Mouse (Mus musculus): ENCODE measurements around the gene Pus10. TPM values are rescaled to one million over a fixed set of nuclear protein-coding genes. Genes with fewer than 3 reads are reported as not detected.

Pus10 gene
- polyA plus RNA-seq (2014; fragmentation: Nextera tagmentation; extraction: Ambion mirVana) = 19.3 and 21.6 TPM in 2 replicates

GRCm38 (mm10) chr11:23665311-23665786 is at the start of gene Pus10:
TSS of gene Pus10 (plus strand) at chr11:23665674.
- H3K4me3 ChIP-seq (ENCODE audit: low read depth, low read length) = peak within 1 kb of the TSS; percentile 69
- peak within 1 kb of the TSS; percentile 73 for H3K9ac ChIP-seq (ENCODE audit: low read depth, low read length)
- no peaks in the 10 kb centered on the region for H3K36me3 ChIP-seq (ENCODE audit: control insufficient read depth, insufficient read depth, low read length)
- no peaks in the 10 kb centered on the region for H3K9me3 ChIP-seq (ENCODE audit: control insufficient read depth, low read length)
- peak within 1 kb of the TSS; percentile 63 for H3K4me2 ChIP-seq (replicated peaks; ENCODE audit: low read depth, low read length)
- peak within 1 kb of the TSS; percentile 74 for H3K27ac ChIP-seq (ENCODE audit: low read depth, low read length)
- WGBS = 1% methylated on average over 30 of the region's 40 CpGs
- H3K27me3 ChIP-seq (ENCODE audit: control insufficient read depth, insufficient read depth, low read length) = no peaks in the 10 kb centered on the region
- DNase-seq (ENCODE audit: low spot score) = no peak
- peak; percentile 79 for ATAC-seq (ENCODE audit: low FRiP score)
- H3K4me1 ChIP-seq (replicated peaks; ENCODE audit: control insufficient read depth, insufficient read depth, low read length) = no peaks in the 10 kb centered on the region

GRCm38 (mm10) chr11:23618995-23619394 is 46.5 kb upstream of the Pus10 start:
- H3K9me3 ChIP-seq (ENCODE audit: control insufficient read depth, low read length) = no peaks in the 10 kb centered on the region
- H3K27ac ChIP-seq (ENCODE audit: low read depth, low read length) = no peak overlapping the region
- no peaks in the 10 kb centered on the region for H3K36me3 ChIP-seq (ENCODE audit: control insufficient read depth, insufficient read depth, low read length)
- no peak overlapping the region for H3K4me3 ChIP-seq (ENCODE audit: low read depth, low read length)
- no peak overlapping the region for H3K4me2 ChIP-seq (replicated peaks; ENCODE audit: low read depth, low read length)
- DNase-seq (ENCODE audit: low spot score) (no peak), ATAC-seq (ENCODE audit: low FRiP score) (no peak)
- H3K4me1 ChIP-seq (replicated peaks; ENCODE audit: control insufficient read depth, insufficient read depth, low read length) = no peaks in the 10 kb centered on the region
- H3K27me3 ChIP-seq (ENCODE audit: control insufficient read depth, insufficient read depth, low read length) = no peaks in the 10 kb centered on the region
- WGBS = 91% methylated on average over 5 of the region's 5 CpGs
- no peak overlapping the region for H3K9ac ChIP-seq (ENCODE audit: low read depth, low read length)

GRCm38 (mm10) chr11:23630664-23631063 is 34.8 kb upstream of the Pus10 start:
- Histone ChIP-seq H3K4me1 (replicated peaks; ENCODE audit: control insufficient read depth, insufficient read depth, low read length) (no peaks in the 10 kb centered on the region), H3K27me3 (ENCODE audit: control insufficient read depth, insufficient read depth, low read length) (no peaks in the 10 kb centered on the region), H3K27ac (ENCODE audit: low read depth, low read length) (no peak overlapping the region), H3K9me3 (ENCODE audit: control insufficient read depth, low read length) (no peaks in the 10 kb centered on the region), H3K36me3 (ENCODE audit: control insufficient read depth, insufficient read depth, low read length) (no peaks in the 10 kb centered on the region), H3K9ac (ENCODE audit: low read depth, low read length) (no peak overlapping the region), H3K4me3 (ENCODE audit: low read depth, low read length) (no peak overlapping the region), H3K4me2 (replicated peaks; ENCODE audit: low read depth, low read length) (no peak overlapping the region)
- ATAC-seq (ENCODE audit: low FRiP score) (no peak), DNase-seq (ENCODE audit: low spot score) (no peak)

DNA sequence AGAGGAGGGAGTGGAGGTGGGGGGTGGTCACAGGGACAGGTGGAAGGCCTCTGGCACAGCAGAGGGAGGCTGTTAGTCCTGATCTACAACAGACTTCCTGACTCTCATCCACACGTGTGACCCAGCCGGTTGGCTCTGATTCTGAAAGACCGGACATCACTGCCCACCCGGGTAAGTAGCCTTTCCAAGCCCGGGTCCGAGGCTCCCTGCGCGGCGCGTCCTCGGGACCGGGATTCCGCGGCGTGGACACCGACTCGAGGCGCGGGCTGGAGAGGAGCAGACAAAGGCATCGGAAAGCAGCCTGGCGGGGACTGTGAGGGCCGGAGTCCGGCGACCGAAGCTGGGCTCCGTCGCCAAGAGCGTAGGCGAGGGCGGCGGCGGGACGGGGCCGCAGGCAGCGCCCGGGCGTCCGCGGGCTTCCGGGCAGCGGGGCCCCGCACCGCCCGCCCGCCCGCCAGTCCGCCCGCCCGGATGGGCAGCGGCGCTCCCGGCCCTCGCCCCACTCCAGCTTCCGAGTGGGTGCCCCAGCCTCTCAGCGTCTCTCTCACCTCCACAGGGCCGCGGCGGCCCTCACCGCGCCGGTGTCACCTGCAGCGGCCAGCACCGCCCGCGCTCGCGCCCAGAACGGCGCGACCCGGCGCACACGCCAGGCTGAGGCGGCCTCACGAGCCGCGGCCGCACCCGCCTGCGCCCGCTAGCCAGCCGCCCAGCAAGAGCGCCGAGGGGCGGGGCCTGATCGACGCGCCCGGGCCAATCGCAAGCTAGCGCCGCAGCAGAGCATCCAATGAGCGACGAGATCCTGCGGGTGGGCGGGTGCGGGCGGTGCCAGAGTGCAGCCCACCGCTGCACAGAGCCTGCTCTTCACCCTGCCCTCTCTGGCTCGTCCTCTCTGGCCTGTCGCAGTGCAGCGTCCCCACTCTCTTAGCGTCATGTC is 32.3 kb upstream of the Pus10 start, which contains the start of gene 0610010F05Rik:
0610010F05Rik (minus strand) TSS at position 695 of the 934 bp plus-strand sequence.
- ATAC-seq (ENCODE audit: low FRiP score) (peak; percentile 100), DNase-seq (ENCODE audit: low spot score) (peak; percentile 96)
- H3K36me3 ChIP-seq (ENCODE audit: control insufficient read depth, insufficient read depth, low read length) = no peaks in the 10 kb centered on the region
- no peaks in the 10 kb centered on the region for H3K27me3 ChIP-seq (ENCODE audit: control insufficient read depth, insufficient read depth, low read length)
- under 1% methylated on average over 75 of the region's 103 CpGs for WGBS
- H3K4me1 ChIP-seq (replicated peaks; ENCODE audit: control insufficient read depth, insufficient read depth, low read length) = no peaks in the 10 kb centered on the region
- H3K9ac ChIP-seq (ENCODE audit: low read depth, low read length) = peak within 1 kb of the TSS; percentile 95
- peak within 1 kb of the TSS; percentile 54 for H3K4me2 ChIP-seq (replicated peaks; ENCODE audit: low read depth, low read length)
- H3K9me3 ChIP-seq (ENCODE audit: control insufficient read depth, low read length) = no peaks in the 10 kb centered on the region
- peak within 1 kb of the TSS; percentile 85 for H3K4me3 ChIP-seq (ENCODE audit: low read depth, low read length)
- H3K27ac ChIP-seq (ENCODE audit: low read depth, low read length) = peak within 1 kb of the TSS; percentile 93

GRCm38 (mm10) chr11:23633879-23634215 is 31.6 kb upstream of the Pus10 start:
- DNase-seq (ENCODE audit: low spot score) (no peak), ATAC-seq (ENCODE audit: low FRiP score) (no peak)
- no peak overlapping the region; the same call in 1 of the 2 replicates for H3K27ac ChIP-seq (ENCODE audit: low read depth, low read length)
- peak overlapping the region; percentile 24 for H3K4me2 ChIP-seq (replicated peaks; ENCODE audit: low read depth, low read length)
- H3K9ac ChIP-seq (ENCODE audit: low read depth, low read length) = no peak overlapping the region
- no peaks in the 10 kb centered on the region for H3K4me1 ChIP-seq (replicated peaks; ENCODE audit: control insufficient read depth, insufficient read depth, low read length)
- no peaks in the 10 kb centered on the region for H3K9me3 ChIP-seq (ENCODE audit: control insufficient read depth, low read length)
- no peaks in the 10 kb centered on the region for H3K27me3 ChIP-seq (ENCODE audit: control insufficient read depth, insufficient read depth, low read length)
- H3K4me3 ChIP-seq (ENCODE audit: low read depth, low read length) = peak overlapping the region; percentile 85
- no peaks in the 10 kb centered on the region for H3K36me3 ChIP-seq (ENCODE audit: control insufficient read depth, insufficient read depth, low read length)
- 17% methylated on average over 7 of the region's 7 CpGs for WGBS

GRCm38 (mm10) chr11:23634573-23634972 is 30.9 kb upstream of the Pus10 start:
- WGBS = 73% methylated on average over 8 of the region's 8 CpGs
- DNase-seq (ENCODE audit: low spot score) = no peak
- Histone ChIP-seq H3K36me3 (ENCODE audit: control insufficient read depth, insufficient read depth, low read length) (no peaks in the 10 kb centered on the region), H3K9ac (ENCODE audit: low read depth, low read length) (no peak overlapping the region), H3K27me3 (ENCODE audit: control insufficient read depth, insufficient read depth, low read length) (no peaks in the 10 kb centered on the region), H3K9me3 (ENCODE audit: control insufficient read depth, low read length) (no peaks in the 10 kb centered on the region), H3K4me3 (ENCODE audit: low read depth, low read length) (no peak overlapping the region), H3K27ac (ENCODE audit: low read depth, low read length) (no peak overlapping the region), H3K4me2 (replicated peaks; ENCODE audit: low read depth, low read length) (no peak overlapping the region), H3K4me1 (replicated peaks; ENCODE audit: control insufficient read depth, insufficient read depth, low read length) (no peaks in the 10 kb centered on the region)
- ATAC-seq (ENCODE audit: low FRiP score) = no peak

GRCm38 (mm10) chr11:23647431-23647830 is 18.0 kb upstream of the Pus10 start:
- no peaks in the 10 kb centered on the region for H3K36me3 ChIP-seq (ENCODE audit: control insufficient read depth, insufficient read depth, low read length)
- H3K4me1 ChIP-seq (replicated peaks; ENCODE audit: control insufficient read depth, insufficient read depth, low read length) = no peaks in the 10 kb centered on the region
- no peaks in the 10 kb centered on the region for H3K9me3 ChIP-seq (ENCODE audit: control insufficient read depth, low read length)
- H3K27ac ChIP-seq (ENCODE audit: low read depth, low read length) = no peak overlapping the region
- no peak overlapping the region for H3K4me2 ChIP-seq (replicated peaks; ENCODE audit: low read depth, low read length)
- no peaks in the 10 kb centered on the region for H3K27me3 ChIP-seq (ENCODE audit: control insufficient read depth, insufficient read depth, low read length)
- no peak overlapping the region for H3K4me3 ChIP-seq (ENCODE audit: low read depth, low read length)
- no peak for ATAC-seq (ENCODE audit: low FRiP score)
- DNase-seq (ENCODE audit: low spot score) = no peak
- no peak overlapping the region for H3K9ac ChIP-seq (ENCODE audit: low read depth, low read length)

- Histone ChIP-seq H3K4me2 (replicated peaks; ENCODE audit: low read depth, low read length) (no peak overlapping the region), H3K27me3 (ENCODE audit: control insufficient read depth, insufficient read depth, low read length) (no peaks in the 10 kb centered on the region), H3K9ac (ENCODE audit: low read depth, low read length) (no peak overlapping the region), H3K4me3 (ENCODE audit: low read depth, low read length) (no peak overlapping the region), H3K27ac (ENCODE audit: low read depth, low read length) (no peak overlapping the region), H3K9me3 (ENCODE audit: control insufficient read depth, low read length) (no peaks in the 10 kb centered on the region), H3K36me3 (ENCODE audit: control insufficient read depth, insufficient read depth, low read length) (no peaks in the 10 kb centered on the region), H3K4me1 (replicated peaks; ENCODE audit: control insufficient read depth, insufficient read depth, low read length) (no peaks in the 10 kb centered on the region)
- ATAC-seq (ENCODE audit: low FRiP score) (no peak), DNase-seq (ENCODE audit: low spot score) (no peak)
- 97% methylated on average over 3 of the region's 3 CpGs for WGBS
These were observed 17.6 kb upstream of the Pus10 start for GRCm38 (mm10) chr11:23647835-23648234.

DNA sequence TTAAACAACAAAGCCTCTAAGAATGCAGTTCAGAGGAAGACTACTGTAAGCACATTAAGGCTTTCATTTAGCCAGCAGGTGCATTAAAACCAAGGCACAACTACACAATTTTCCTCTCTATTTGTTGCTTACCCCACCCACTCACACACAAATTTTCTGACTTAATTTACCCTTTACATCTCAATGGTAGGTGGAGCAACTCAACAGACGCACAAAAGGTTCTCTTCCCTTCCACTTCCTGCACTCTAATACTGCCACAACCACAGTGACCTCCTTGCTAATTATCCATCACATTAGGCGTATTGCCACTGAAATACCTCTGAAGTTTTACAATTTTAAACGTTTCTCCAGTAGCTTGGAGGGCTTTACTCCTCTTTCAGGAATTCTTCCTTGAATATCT is 11.8 kb upstream of the Pus10 start:
- ATAC-seq (ENCODE audit: low FRiP score) = no peak

More for the DNA sequence above, 11.8 kb upstream of the Pus10 start:
- Histone ChIP-seq H3K4me2 (replicated peaks; ENCODE audit: low read depth, low read length) (no peak overlapping the region), H3K9me3 (ENCODE audit: control insufficient read depth, low read length) (no peaks in the 10 kb centered on the region), H3K27me3 (ENCODE audit: control insufficient read depth, insufficient read depth, low read length) (no peaks in the 10 kb centered on the region), H3K9ac (ENCODE audit: low read depth, low read length) (no peak overlapping the region), H3K4me1 (replicated peaks; ENCODE audit: control insufficient read depth, insufficient read depth, low read length) (no peaks in the 10 kb centered on the region), H3K4me3 (ENCODE audit: low read depth, low read length) (no peak overlapping the region), H3K27ac (ENCODE audit: low read depth, low read length) (no peak overlapping the region), H3K36me3 (ENCODE audit: control insufficient read depth, insufficient read depth, low read length) (no peaks in the 10 kb centered on the region)
- WGBS = 65% methylated on average over 3 of the region's 3 CpGs
- no peak for DNase-seq (ENCODE audit: low spot score)
